Mouse (Mus musculus): Measurements from ENCODE around the gene Zfp59.
"Not testable (repeated sequence)": the region's sequence is repeated elsewhere in the genome, so short reads cannot be mapped to it uniquely, and the experiment has no call there.

Gene Zfp59

GRCm38 (mm10) chr7:27862578-27862977, 24.2 kb downstream of the Zfp59 start:
- not testable (repeated sequence) for DNase-seq (ENCODE audit: low spot score)

- DNase-seq (ENCODE audit: low spot score) = no peak
Measured at GRCm38 (mm10) chr7:27881721-27882120, 43.3 kb downstream of the Zfp59 start.

- no peak for DNase-seq (ENCODE audit: low spot score)
Measured at GRCm38 (mm10) chr7:27900601-27901000, 62.2 kb downstream of the Zfp59 start.

- DNase-seq (ENCODE audit: low spot score) = no peak
Measured at GRCm38 (mm10) chr7:27905061-27905848, 66.8 kb downstream of the Zfp59 start.

All from spleen, adult 12 weeks (tissue).